Mouse (Mus musculus): ENCODE results near the gene Ly6g5b. TPM values are rescaled to one million over a fixed set of nuclear protein-coding genes. Genes with fewer than 3 reads are reported as not detected.

Ly6g5b gene
- polyA plus RNA-seq, 1 experiment: not detected

- H3K9me3 ChIP-seq (replicated peaks; ENCODE audit: control insufficient read depth, insufficient read depth, low read length, poor library complexity, severe bottlenecking): no peaks in the 10 kb centered on the region
- H3K4me1 ChIP-seq (ENCODE audit: control insufficient read depth, insufficient read depth, low read length): no peaks in the 10 kb centered on the region
- peaks cover 63% of the 10 kb centered on the region for H3K36me3 ChIP-seq (ENCODE audit: control insufficient read depth, insufficient read depth, low read length, poor library complexity, severe bottlenecking)
- H3K27ac ChIP-seq (ENCODE audit: insufficient read depth, low read length): no peak overlapping the region
- TF ChIP-seq EP300 (IDR thresholded peaks at IDR 0.05; ENCODE audit: insufficient read depth, low read depth, low read length) (no peak), POLR2A (IDR thresholded peaks at IDR 0.05; ENCODE audit: insufficient read depth, low read length) (no peak), CTCF (IDR thresholded peaks at IDR 0.05; ENCODE audit: low read depth, low read length) (no peak)
- no peaks in the 10 kb centered on the region for H3K27me3 ChIP-seq (ENCODE audit: control insufficient read depth, insufficient read depth, low read length, poor library complexity, severe bottlenecking)
- no peak overlapping the region for H3K4me3 ChIP-seq (ENCODE audit: low read depth, low read length)
- no peak overlapping the region for H3K9ac ChIP-seq (ENCODE audit: low read depth, poor library complexity, severe bottlenecking)
These were observed 46.2 kb upstream of the Ly6g5b start for GRCm38 (mm10) chr17:35161421-35161820.

GRCm38 (mm10) chr17:35159638-35160037 is 44.4 kb upstream of the Ly6g5b start:
- H3K9ac ChIP-seq (ENCODE audit: low read depth, poor library complexity, severe bottlenecking): no peak overlapping the region
- H3K27me3 ChIP-seq (ENCODE audit: control insufficient read depth, insufficient read depth, low read length, poor library complexity, severe bottlenecking): no peaks in the 10 kb centered on the region
- H3K9me3 ChIP-seq (replicated peaks; ENCODE audit: control insufficient read depth, insufficient read depth, low read length, poor library complexity, severe bottlenecking): no peaks in the 10 kb centered on the region
- peaks cover 80% of the 10 kb centered on the region for H3K36me3 ChIP-seq (ENCODE audit: control insufficient read depth, insufficient read depth, low read length, poor library complexity, severe bottlenecking)
- H3K4me1 ChIP-seq (ENCODE audit: control insufficient read depth, insufficient read depth, low read length): no peaks in the 10 kb centered on the region
- H3K27ac ChIP-seq (ENCODE audit: insufficient read depth, low read length): no peak overlapping the region
- TF ChIP-seq CTCF (IDR thresholded peaks at IDR 0.05; ENCODE audit: low read depth, low read length) (no peak), POLR2A (IDR thresholded peaks at IDR 0.05; ENCODE audit: insufficient read depth, low read length) (no peak), EP300 (IDR thresholded peaks at IDR 0.05; ENCODE audit: insufficient read depth, low read depth, low read length) (no peak)
- H3K4me3 ChIP-seq (ENCODE audit: low read depth, low read length): no peak overlapping the region

- Histone ChIP-seq H3K27ac (ENCODE audit: insufficient read depth, low read length) (no peak overlapping the region), H3K9ac (ENCODE audit: low read depth, poor library complexity, severe bottlenecking) (no peak overlapping the region), H3K27me3 (ENCODE audit: control insufficient read depth, insufficient read depth, low read length, poor library complexity, severe bottlenecking) (no peaks in the 10 kb centered on the region), H3K4me3 (ENCODE audit: low read depth, low read length) (no peak overlapping the region), H3K36me3 (ENCODE audit: control insufficient read depth, insufficient read depth, low read length, poor library complexity, severe bottlenecking) (peaks cover 87% of the 10 kb centered on the region), H3K4me1 (ENCODE audit: control insufficient read depth, insufficient read depth, low read length) (no peaks in the 10 kb centered on the region), H3K9me3 (replicated peaks; ENCODE audit: control insufficient read depth, insufficient read depth, low read length, poor library complexity, severe bottlenecking) (no peaks in the 10 kb centered on the region)
- TF ChIP-seq CTCF (IDR thresholded peaks at IDR 0.05; ENCODE audit: low read depth, low read length): no peak
- no peak for TF ChIP-seq POLR2A (IDR thresholded peaks at IDR 0.05; ENCODE audit: insufficient read depth, low read length)
These were observed 43.8 kb upstream of the Ly6g5b start for GRCm38 (mm10) chr17:35158850-35159593.

GRCm38 (mm10) chr17:35157661-35158175 is 42.5 kb upstream of the Ly6g5b start:
- H3K27ac ChIP-seq (ENCODE audit: insufficient read depth, low read length): no peak overlapping the region
- no peaks in the 10 kb centered on the region for H3K27me3 ChIP-seq (ENCODE audit: control insufficient read depth, insufficient read depth, low read length, poor library complexity, severe bottlenecking)
- TF ChIP-seq EP300 (IDR thresholded peaks at IDR 0.05; ENCODE audit: insufficient read depth, low read depth, low read length): no peak
- TF ChIP-seq POLR2A (IDR thresholded peaks at IDR 0.05; ENCODE audit: insufficient read depth, low read length): no peak
- TF ChIP-seq CTCF (IDR thresholded peaks at IDR 0.05; ENCODE audit: low read depth, low read length): no peak
- H3K9me3 ChIP-seq (replicated peaks; ENCODE audit: control insufficient read depth, insufficient read depth, low read length, poor library complexity, severe bottlenecking): no peaks in the 10 kb centered on the region
- H3K36me3 ChIP-seq (ENCODE audit: control insufficient read depth, insufficient read depth, low read length, poor library complexity, severe bottlenecking): peaks cover 99% of the 10 kb centered on the region
- H3K9ac ChIP-seq (ENCODE audit: low read depth, poor library complexity, severe bottlenecking): no peak overlapping the region
- H3K4me3 ChIP-seq (ENCODE audit: low read depth, low read length): no peak overlapping the region
- no peaks in the 10 kb centered on the region for H3K4me1 ChIP-seq (ENCODE audit: control insufficient read depth, insufficient read depth, low read length)

- Histone ChIP-seq H3K27me3 (ENCODE audit: control insufficient read depth, insufficient read depth, low read length, poor library complexity, severe bottlenecking) (no peaks in the 10 kb centered on the region), H3K9ac (ENCODE audit: low read depth, poor library complexity, severe bottlenecking) (no peak overlapping the region), H3K9me3 (replicated peaks; ENCODE audit: control insufficient read depth, insufficient read depth, low read length, poor library complexity, severe bottlenecking) (no peaks in the 10 kb centered on the region), H3K27ac (ENCODE audit: insufficient read depth, low read length) (no peak overlapping the region), H3K4me3 (ENCODE audit: low read depth, low read length) (no peak overlapping the region), H3K4me1 (ENCODE audit: control insufficient read depth, insufficient read depth, low read length) (no peaks in the 10 kb centered on the region), H3K36me3 (ENCODE audit: control insufficient read depth, insufficient read depth, low read length, poor library complexity, severe bottlenecking) (peaks cover 100% of the 10 kb centered on the region)
- TF ChIP-seq CTCF (IDR thresholded peaks at IDR 0.05; ENCODE audit: low read depth, low read length): no peak
- TF ChIP-seq POLR2A (IDR thresholded peaks at IDR 0.05; ENCODE audit: insufficient read depth, low read length): no peak
- TF ChIP-seq EP300 (IDR thresholded peaks at IDR 0.05; ENCODE audit: insufficient read depth, low read depth, low read length): no peak
These were observed 42.0 kb upstream of the Ly6g5b start for GRCm38 (mm10) chr17:35157254-35157653.

GRCm38 (mm10) chr17:35156461-35157200 is 41.4 kb upstream of the Ly6g5b start:
- TF ChIP-seq EP300 (IDR thresholded peaks at IDR 0.05; ENCODE audit: insufficient read depth, low read depth, low read length) (no peak), POLR2A (IDR thresholded peaks at IDR 0.05; ENCODE audit: insufficient read depth, low read length) (no peak), CTCF (IDR thresholded peaks at IDR 0.05; ENCODE audit: low read depth, low read length) (no peak)
- Histone ChIP-seq H3K36me3 (ENCODE audit: control insufficient read depth, insufficient read depth, low read length, poor library complexity, severe bottlenecking) (peaks cover 99% of the 10 kb centered on the region), H3K27me3 (ENCODE audit: control insufficient read depth, insufficient read depth, low read length, poor library complexity, severe bottlenecking) (no peaks in the 10 kb centered on the region), H3K9ac (ENCODE audit: low read depth, poor library complexity, severe bottlenecking) (no peak overlapping the region), H3K27ac (ENCODE audit: insufficient read depth, low read length) (no peak overlapping the region), H3K4me1 (ENCODE audit: control insufficient read depth, insufficient read depth, low read length) (no peaks in the 10 kb centered on the region), H3K9me3 (replicated peaks; ENCODE audit: control insufficient read depth, insufficient read depth, low read length, poor library complexity, severe bottlenecking) (no peaks in the 10 kb centered on the region), H3K4me3 (ENCODE audit: low read depth, low read length) (no peak overlapping the region)

Data from ES-Bruce4 (cell line).